Mouse (Mus musculus) common myeloid progenitor, adult 5-6 weeks (primary cell): ENCODE data around the gene Rcn1. TPM values are rescaled to one million over a fixed set of nuclear protein-coding genes. Genes with fewer than 3 reads are reported as not detected.

Source experiments
- ATAC-seq: replicated peaks from 2 replicates; pipeline ENCODE4 v1.8.0; 2016; ENCODE audit warnings: low read depth, mild to moderate bottlenecking, moderate TSS enrichment, inconsistent platforms; ENCODE audit not compliant: poor library complexity, severe bottlenecking
- total RNA-seq: library from RNA; stranded (forward); fragments of 200-1000, 187-1606 nt; gene quantifications from 2 replicates; pipeline ENCODE4 v1.2.3, GENCODE M21; 2017

Gene Rcn1
- total RNA-seq, result 54.8 and 60.9 TPM in 2 replicates

DNA sequence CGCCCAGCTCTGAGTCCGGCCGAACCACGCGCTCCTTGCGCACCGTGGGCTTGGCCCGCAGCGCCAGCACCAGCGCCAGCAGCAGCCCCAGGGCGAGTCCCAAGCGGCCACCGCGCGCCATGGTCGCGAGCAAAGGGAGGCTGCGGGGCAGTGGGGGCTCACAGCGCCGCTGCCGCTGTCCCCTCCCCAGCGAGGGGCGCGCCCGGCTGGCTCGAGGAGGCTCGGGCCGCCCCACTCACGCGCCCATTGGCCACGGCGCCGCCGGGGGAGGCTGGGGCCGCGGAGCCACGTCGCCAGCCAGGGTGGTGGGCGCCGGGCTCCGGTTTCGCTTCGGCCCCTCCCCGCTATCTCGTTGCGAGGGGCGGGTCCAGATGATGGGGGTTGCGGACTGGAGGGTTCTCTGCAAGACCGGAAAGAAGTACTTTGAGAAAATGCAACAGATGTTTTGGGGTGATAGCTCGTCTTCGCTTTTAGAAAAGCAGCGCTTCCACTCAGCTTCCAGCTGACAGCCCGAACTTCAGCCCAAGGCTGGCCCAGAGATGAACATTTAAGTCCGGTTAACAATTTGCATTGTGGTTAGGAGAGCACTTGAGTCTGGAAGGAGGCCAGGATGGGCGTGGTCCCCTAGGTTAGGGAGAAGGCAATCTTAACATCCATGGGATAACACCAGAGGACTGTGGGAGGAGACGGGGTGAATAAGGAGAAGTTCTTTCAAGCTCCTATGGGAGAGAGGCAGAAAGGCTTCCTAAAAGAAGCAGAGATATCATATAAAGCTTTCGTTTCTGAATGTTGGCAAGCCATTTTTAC lies at the start of gene Rcn1:
Gene Rcn1 (minus strand): TSS at position 235 of the 807 bp plus-strand sequence.
- peak; percentile 79 for ATAC-seq

DNA sequence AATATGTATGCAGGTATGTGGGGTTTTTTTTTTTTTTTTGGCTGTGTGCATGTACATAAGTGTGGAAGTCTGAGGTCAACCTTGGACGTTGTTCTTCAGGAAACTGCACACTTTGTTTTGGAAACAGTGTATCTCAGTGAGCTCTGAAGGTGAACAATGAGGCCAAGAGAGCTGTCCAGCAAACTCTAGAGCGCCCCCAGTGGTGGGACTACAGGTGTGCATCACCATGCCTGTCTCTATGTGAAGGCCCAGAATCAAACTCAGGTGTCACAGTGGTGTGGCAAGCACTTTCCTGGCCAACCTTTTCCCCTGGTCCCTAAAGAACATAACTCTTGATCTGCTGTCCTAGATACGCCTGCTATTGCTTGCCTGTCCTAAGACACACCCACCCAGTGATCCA lies 45.0 kb upstream of the Rcn1 start:
- peak; percentile 69; the same call in 1 of the 2 replicates for ATAC-seq

DNA sequence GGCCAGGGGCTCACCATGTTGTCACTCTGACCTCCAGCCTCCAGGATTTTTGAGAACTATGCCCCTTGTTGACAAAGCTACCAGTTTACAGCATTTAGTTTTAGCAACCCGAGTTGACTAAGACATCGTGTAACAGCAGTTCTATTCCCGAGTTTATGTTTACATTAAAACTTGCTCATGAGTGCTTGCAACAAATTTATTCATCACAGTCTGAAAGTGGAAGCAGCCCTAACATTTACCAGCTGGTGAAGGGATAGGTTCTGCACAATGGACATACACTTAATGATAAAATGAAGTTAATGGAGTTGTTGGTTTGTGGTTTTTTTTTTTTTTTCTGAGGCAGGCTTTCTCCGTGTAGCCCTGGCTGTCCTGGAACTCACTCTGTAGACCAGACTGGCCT lies 39.9 kb upstream of the Rcn1 start:
- ATAC-seq, result no peak

GRCm38 (mm10) chr2:105438525-105438924 lies 39.4 kb upstream of the Rcn1 start:
- ATAC-seq, result no peak

GRCm38 (mm10) chr2:105432927-105433326 lies 33.8 kb upstream of the Rcn1 start:
- no peak for ATAC-seq

DNA sequence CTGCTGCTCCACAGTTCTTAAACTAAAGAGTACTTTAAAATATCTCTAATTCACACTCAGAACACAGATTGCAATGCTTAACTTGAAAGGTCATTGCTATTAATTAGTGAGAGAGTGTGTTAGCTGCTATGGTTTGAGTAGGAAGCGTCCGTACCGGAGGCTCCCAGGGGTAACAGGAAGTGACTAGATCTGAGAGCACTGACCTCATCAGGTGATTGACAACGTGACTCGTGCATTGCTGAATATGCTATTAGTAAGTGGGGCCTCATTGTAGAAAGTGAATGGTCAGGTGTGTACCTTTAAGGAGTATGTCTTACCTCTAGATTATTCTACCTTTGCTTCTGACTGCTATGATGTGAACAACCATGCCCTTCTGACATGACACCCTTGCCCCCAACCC lies 31.3 kb upstream of the Rcn1 start:
- peak; percentile 48 for ATAC-seq

GRCm38 (mm10) chr2:105429899-105430298 lies 30.8 kb upstream of the Rcn1 start:
- peak; percentile 27 for ATAC-seq

GRCm38 (mm10) chr2:105428467-105428866 lies 29.3 kb upstream of the Rcn1 start:
- no peak for ATAC-seq

DNA sequence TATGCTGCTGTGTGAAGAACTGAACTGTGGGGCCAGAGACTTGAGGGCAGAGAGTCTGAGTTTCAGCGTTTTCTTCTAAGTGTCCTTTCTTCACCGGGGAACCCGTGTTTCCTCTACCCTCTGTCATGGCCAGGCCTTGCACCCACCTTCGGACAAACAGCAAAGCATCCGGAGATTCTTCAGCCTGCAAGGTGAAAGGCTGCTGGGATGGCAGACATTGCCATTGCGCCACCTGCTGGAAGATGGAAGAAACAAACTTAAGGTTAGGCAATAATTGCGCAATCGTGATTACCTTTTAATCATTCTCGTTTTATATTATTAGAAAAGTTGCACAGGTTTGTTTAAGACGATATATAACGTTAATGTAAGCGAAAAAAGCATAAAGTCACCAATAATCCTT lies 28.9 kb upstream of the Rcn1 start:
- peak; percentile 75 for ATAC-seq

GRCm38 (mm10) chr2:105427447-105427846 lies 28.3 kb upstream of the Rcn1 start:
- ATAC-seq, result 0 out of 2 replicates have a peak, but pooled peaks have one; percentile 16

- no peak for ATAC-seq
These were observed 19.6 kb upstream of the Rcn1 start for GRCm38 (mm10) chr2:105418629-105419227.

- peak; percentile 72 for ATAC-seq
These were observed 18.5 kb upstream of the Rcn1 start for GRCm38 (mm10) chr2:105417663-105418062.

GRCm38 (mm10) chr2:105416660-105417348 lies 17.7 kb upstream of the Rcn1 start:
- ATAC-seq, result no peak

- no peak for ATAC-seq
These were observed 17.0 kb upstream of the Rcn1 start for GRCm38 (mm10) chr2:105416046-105416659.

DNA sequence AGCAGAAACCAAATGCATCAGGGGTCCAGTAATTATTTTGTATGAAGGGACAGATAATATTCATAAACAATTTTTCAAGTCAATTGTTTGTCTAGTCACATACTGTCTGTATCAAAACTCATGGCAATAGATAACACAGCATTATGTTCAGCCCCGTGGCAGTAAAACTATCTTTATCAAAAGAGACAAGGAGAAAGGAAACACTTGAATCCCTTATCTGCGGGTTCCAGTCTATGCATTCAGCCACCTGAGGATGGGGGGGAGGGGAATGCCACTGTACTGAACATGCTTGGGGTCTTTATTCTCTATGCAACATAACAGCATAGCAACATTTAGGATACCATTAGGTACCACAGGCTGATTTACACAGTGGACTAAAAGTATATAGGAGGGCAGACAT lies 15.2 kb upstream of the Rcn1 start:
- no peak; the same call in 1 of the 2 replicates for ATAC-seq

- no peak for ATAC-seq
These were observed 10.1 kb upstream of the Rcn1 start for GRCm38 (mm10) chr2:105409253-105409652.

- no peak for ATAC-seq
These were observed 9.4 kb upstream of the Rcn1 start for GRCm38 (mm10) chr2:105408511-105408910.

GRCm38 (mm10) chr2:105402180-105402579 lies 3.1 kb upstream of the Rcn1 start:
- ATAC-seq, result no peak

GRCm38 (mm10) chr2:105400558-105400957 lies 1.4 kb upstream of the Rcn1 start:
- ATAC-seq, result no peak

- peak; percentile 53 for ATAC-seq
These were observed 459 bp downstream of the Rcn1 start for GRCm38 (mm10) chr2:105398636-105399084.
